ENCODE assay signal across 13 mouse cellular contexts in genomic region chr2:6257146-6257545, GRCm38 (mm10). TPM values are rescaled to one million over a fixed set of nuclear protein-coding genes. Genes with fewer than 3 reads are reported as not detected.
DNase-seq lines count a peak whose midpoint lies in the region; ATAC-seq and TF ChIP-seq lines count a peak whose summit lies in the region.
"Had no signal": no experiment of that assay in that cellular context is flagged by ENCODE, and none has a peak within 500 bp of the region (broad histone marks: within the 10 kb centered on the region; RNA-seq: fewer than 3 reads in every experiment).

No protein-coding gene starts in this region.

- intact Hi-C loops in left cerebral cortex, adult 2 months (cut with DNase I): loop anchor here (2.0 kb wide), 2 partner anchors 30 to 66 kb away; partner anchors contain the start of gene Usp6nl

- H3K9me3 ChIP-seq in lung, postnatal 0 days (ENCODE audit: low read length): no peaks in the 10 kb centered on the region
- H3K9me3 ChIP-seq: liver, embryonic 15.5 days had no signal

- no peak overlapping the region for H3K4me3 ChIP-seq in lung, postnatal 0 days (ENCODE audit: low read depth, low read length)
- H3K4me3 ChIP-seq in left cerebral cortex, adult 2 months: no peak overlapping the region
- H3K4me3 ChIP-seq: liver, embryonic 15.5 days had no signal

- H3K9ac ChIP-seq in lung, postnatal 0 days (replicated peaks; ENCODE audit: low read depth): no peak overlapping the region
- H3K9ac ChIP-seq: liver, embryonic 15.5 days had no signal

- WGBS in lung, postnatal 0 days: 63% methylated on average over 2 of the region's 2 CpGs

- peaks cover 13% of the 10 kb centered on the region for H3K4me1 ChIP-seq in lung, postnatal 0 days (ENCODE audit: insufficient read depth, low read depth, low read length)

- TF ChIP-seq CTCF in lung, postnatal 0 days (IDR thresholded peaks at IDR 0.05): no peak
- no peak for TF ChIP-seq CTCF in left cerebral cortex, adult 2 months (IDR thresholded peaks at IDR 0.05)

- H3K27me3 ChIP-seq in lung, postnatal 0 days (replicated peaks; ENCODE audit: insufficient read depth, low read length): no peaks in the 10 kb centered on the region

- no peak for TF ChIP-seq EP300 in lung, postnatal 0 days (IDR thresholded peaks at IDR 0.05)

- no peaks in the 10 kb centered on the region for H3K36me3 ChIP-seq in lung, postnatal 0 days (ENCODE audit: insufficient read depth, low read length)
- H3K36me3 ChIP-seq: liver, embryonic 15.5 days had no signal

- ATAC-seq in lung, postnatal 0 days: no peak

- H3K4me2 ChIP-seq in lung, postnatal 0 days (replicated peaks; ENCODE audit: low read depth, low read length): no peak overlapping the region
- H3K4me2 ChIP-seq: liver, embryonic 15.5 days; midbrain, embryonic 11.5 days had no signal

- peak overlapping the region; percentile 85 for H3K27ac ChIP-seq in lung, postnatal 0 days (ENCODE audit: low read length)
- no peak overlapping the region for H3K27ac ChIP-seq in left cerebral cortex, adult 2 months
- H3K27ac ChIP-seq: liver, embryonic 15.5 days had no signal

- no peak for DNase-seq in lung, postnatal 0 days (ENCODE audit: low spot score)
- no peak for DNase-seq in lung, postnatal 14 days
- DNase-seq in layer of hippocampus, adult 11-12 months (ENCODE audit: low spot score): peak; percentile 74
- peak; percentile 43 to 49 for DNase-seq in left cerebral cortex, adult 2 months (ENCODE audit: extremely low spot score in 1 of 2, low spot score in 2 of 2)
- peak; percentile 91 for DNase-seq in telencephalon, adult 2 months (ENCODE audit: low read depth, low spot score)
- DNase-seq in adrenal gland, postnatal 25 days: no peak
- no peak for DNase-seq in ovary, postnatal 36 days (ENCODE audit: low spot score)
- DNase-seq: adrenal gland, postnatal 10 days; cerebellum, adult 11 months; heart, postnatal 4 days; kidney, adult 18-20 months had no signal

RNA-seq across cellular contexts. Expression of gene Echdc3, which starts 44.3 kb away (rescaled TPM):
- 12.0 and 15.1 TPM in 2 replicates for polyA plus RNA-seq in lung, postnatal 0 days (2015; fragmentation: Nextera tagmentation; extraction: Ambion mirVana)
- total RNA-seq in left cerebral cortex, adult 2 months (2021): 1 to 10 TPM; 1.1 to 1.5 TPM
- 46.5 and 70.4 TPM in 2 replicates for total RNA-seq in adrenal gland, postnatal 25 days (2021)

Comparison
In these comparisons a context has a peak if more than half of its experiments do, and no peak if none do; other contexts are left out.
1. DNase-seq: peak in layer of hippocampus, adult 11-12 months (single experiment), left cerebral cortex, adult 2 months (2 of 2) and telencephalon, adult 2 months (single experiment); none in lung, postnatal 0 days (single experiment), lung, postnatal 14 days (single experiment), adrenal gland, postnatal 25 days (single experiment) and ovary, postnatal 36 days (single experiment).
2. RNA of gene Echdc3, which starts 44.3 kb away (total RNA-seq): 46.5 to 70.4 TPM in adrenal gland, postnatal 25 days; 1.1 to 1.5 TPM in left cerebral cortex, adult 2 months; every median in the first group is over 10 times any median in the second.